Mouse (Mus musculus) CD4-positive helper T cell, adult 2 months (primary cell): Measurements from ENCODE around the gene Lrfn4.
"Not testable (repeated sequence)": the region's sequence is repeated elsewhere in the genome, so short reads cannot be mapped to it uniquely, and the experiment has no call there.

Experiments
- DNase-seq: peaks from one replicate; pipeline ENCODE4 v3.0.0-alpha.2; 2012; ENCODE audit warnings: low read depth, missing footprints, low spot score

Gene Lrfn4

GRCm38 (mm10) chr19:4610109-4610508, 5.4 kb downstream of the Lrfn4 start:
- DNase-seq = no peak

DNA sequence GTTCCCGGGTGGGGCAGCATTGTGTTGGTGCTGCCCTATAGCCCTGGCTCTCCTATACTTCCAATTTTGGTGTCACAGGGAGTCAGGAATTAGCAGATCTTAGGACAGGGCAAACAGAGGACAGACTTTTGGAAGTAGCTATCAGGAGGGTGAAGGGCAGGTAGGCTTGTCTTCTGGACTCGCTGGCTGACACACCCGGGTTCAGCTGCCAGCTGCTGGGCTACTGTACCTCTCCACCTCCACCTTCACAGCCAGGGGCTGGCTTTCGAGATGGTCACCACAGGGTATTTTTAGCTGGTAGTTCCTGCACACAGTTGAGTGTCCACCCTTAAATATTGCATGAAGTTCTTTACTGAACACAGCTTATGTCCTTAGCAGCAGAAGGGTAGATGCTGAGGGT, 7.0 kb downstream of the Lrfn4 start:
- DNase-seq = no peak

DNA sequence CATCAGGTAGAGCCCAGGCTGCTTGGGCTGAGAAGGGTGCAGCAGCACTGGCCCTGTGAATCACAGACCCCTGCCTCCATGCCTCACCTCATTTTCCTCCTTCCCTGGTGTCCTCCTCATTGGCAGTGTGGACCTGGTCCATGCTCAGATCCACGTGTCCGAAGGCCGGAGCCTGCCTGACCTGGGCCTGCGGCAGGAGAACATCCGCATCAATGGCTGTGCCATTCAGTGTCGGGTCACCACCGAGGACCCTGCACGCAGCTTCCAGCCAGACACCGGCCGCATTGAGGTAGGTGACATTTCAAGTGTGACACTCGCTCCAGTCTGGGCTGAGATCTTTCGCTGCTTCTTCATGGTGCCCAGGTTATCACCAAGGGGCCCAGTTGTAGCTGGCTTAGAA, 8.1 kb downstream of the Lrfn4 start:
- DNase-seq = no peak

- DNase-seq = no peak
These were observed 9.8 kb downstream of the Lrfn4 start for GRCm38 (mm10) chr19:4605654-4606053.

DNA sequence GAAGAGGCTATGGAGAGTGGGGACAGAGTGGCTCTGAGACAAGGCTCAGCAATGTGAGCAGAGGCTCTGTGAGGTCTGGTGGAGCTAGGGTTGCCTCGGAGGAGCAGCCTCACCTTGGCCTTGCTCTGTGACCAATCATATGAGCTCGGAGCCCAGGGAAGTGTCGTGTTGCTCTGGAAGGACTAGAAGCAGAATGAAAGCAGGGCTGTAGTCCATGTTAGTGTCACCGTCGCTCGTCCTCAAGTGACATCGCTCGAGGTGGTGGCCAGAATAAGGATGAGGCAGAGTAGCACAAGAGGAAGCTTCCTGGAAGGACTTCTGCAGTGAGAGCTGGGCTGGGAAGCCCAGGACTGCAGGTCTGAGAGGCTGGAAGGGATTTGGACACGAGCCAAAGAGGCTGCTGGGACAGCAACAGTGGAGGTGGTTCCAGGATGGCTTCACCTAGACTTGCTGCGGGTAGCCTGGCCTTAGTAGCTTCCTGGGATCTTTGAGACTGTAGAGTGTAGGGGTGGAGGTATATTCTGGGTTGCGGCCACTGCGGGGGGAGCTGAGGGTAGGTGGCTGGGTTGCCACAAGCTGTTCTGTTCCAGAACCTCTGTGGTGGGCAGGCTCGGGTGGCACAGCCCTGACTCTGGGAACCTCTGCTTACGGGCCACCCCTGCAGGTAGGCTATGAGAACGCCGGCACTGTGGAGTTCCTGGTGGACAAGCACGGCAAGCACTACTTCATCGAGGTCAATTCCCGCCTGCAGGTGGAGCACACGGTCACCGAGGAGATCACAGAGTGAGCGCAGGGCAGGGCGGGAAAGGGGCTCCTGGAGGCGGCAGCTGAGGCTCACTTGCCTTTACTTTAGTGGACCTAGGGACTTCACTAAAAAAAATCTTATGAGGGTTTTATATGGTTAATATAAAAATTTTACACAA, 11.4 kb downstream of the Lrfn4 start:
- DNase-seq = peak; percentile 22

DNA sequence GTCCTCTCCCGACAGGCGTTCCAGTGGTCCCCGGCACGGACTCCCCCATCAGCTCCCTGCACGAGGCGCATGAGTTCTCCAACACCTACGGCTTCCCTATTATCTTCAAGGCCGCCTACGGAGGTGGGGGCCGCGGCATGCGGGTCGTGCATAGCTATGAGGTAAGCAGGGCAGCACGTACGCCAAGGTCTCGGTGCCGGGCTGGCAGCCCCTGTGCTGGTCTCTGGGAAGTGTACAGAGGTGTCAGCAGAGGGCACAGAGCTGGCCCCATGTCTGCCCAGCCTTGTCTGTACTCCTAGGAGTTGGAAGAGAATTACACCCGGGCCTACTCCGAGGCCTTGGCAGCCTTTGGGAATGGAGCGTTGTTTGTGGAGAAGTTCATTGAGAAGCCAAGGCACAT, 13.0 kb downstream of the Lrfn4 start:
- DNase-seq = no peak

GRCm38 (mm10) chr19:4596071-4596470, 19.4 kb downstream of the Lrfn4 start:
- no peak for DNase-seq

DNA sequence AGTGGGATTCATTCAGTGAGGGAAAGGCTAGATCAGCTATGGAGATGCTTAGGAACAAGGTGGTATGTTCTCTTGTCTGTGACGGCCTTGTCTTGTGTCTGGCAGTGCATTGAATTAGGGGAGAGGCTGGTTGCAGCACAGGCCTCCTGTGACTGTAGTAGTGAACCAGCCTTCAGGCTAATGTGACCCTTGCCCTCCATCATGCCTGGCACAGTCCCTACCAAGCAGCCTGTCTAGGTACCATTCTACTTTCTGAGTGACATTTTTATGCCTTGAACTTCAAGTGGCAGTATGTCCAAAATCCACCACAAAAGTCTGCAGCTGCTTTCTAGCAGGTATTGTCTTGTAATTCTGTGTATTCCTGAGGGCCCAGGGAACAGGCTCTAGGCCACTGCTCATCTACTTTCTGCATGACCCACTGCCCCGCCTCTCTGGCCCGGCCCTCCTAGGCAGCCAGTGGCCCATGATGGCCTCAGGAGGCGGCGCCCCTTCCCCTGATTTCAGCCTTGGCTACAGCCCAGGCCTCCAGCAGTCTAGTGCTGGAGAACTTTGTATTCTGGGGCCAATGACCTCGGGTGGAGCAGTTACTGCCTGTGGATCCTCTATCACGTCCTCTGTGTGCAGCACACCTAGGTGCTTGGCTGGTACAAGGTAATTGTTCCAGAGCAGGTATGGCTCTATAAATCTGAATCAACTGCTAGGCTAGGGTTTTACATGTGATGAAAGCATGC, 21.5 kb downstream of the Lrfn4 start:
- no peak for DNase-seq

GRCm38 (mm10) chr19:4590025-4590424, 25.4 kb downstream of the Lrfn4 start:
- DNase-seq = peak; percentile 70

- DNase-seq = no peak
These were observed 26.4 kb downstream of the Lrfn4 start for GRCm38 (mm10) chr19:4589081-4589480.

- no peak for DNase-seq
These were observed 27.0 kb downstream of the Lrfn4 start for GRCm38 (mm10) chr19:4588430-4588829.

GRCm38 (mm10) chr19:4587426-4587825, 28.0 kb downstream of the Lrfn4 start:
- DNase-seq = no peak

DNA sequence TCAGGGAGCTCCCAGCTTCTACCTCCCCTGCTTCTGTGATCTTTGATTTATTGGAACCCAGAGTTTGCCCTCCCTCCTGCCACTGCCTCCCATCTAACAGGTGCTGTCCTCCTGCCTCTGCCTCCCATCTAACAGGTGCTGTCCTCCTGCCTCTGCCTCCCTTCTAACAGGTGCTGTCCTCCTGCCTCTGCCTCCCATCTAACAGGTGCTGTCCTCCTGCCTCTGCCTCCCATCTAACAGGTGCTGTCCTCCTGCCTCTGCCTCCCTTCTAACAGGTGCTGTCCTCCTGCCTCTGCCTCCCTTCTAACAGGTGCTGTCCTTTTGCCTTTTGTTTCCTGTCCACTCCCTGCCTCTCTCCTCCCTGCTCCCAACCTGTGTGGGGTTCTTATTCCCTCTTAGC, 28.7 kb downstream of the Lrfn4 start:
- DNase-seq = not testable (repeated sequence)

GRCm38 (mm10) chr19:4583856-4584255, 31.6 kb downstream of the Lrfn4 start:
- no peak for DNase-seq

DNA sequence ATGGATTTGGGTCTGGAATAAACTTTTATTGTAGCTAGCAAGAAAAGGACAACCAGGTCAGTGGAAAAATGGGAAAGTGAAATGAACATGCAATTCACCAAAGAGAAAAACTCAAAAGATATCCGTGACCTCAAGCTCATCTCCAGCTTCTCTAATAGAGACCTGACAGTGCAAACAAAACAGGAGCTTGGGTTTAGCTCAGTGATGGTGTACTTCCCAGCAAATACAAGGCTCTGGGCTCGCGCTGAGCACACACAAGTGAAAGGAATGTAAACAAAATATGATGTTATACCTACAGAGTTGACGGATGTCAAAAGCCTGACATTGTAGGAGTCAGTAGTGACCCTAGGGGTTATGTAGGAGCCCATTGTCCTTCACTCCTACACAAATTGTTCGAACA, 36.2 kb downstream of the Lrfn4 start:
- no peak for DNase-seq

GRCm38 (mm10) chr19:4578799-4579198, 36.7 kb downstream of the Lrfn4 start:
- no peak for DNase-seq

GRCm38 (mm10) chr19:4573241-4573640, 42.2 kb downstream of the Lrfn4 start:
- DNase-seq = no peak

DNA sequence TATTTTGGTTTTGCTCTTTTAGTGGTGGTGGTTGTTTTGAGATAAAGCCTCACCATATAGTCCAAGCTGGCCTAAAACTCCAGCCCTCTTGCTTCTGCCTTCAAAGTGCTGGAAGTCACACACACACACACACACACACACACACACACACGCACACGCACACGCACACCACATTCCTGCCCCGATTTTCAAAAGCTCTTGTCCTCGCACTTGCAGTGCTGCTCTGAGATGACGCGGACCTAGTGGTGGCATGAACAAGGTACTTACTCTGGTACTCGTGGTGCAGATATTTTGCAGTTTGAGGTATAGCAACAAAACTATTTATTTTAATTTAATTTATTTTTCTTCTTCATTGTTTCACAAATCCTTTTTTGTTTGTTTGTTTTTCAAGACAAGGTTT, 43.0 kb downstream of the Lrfn4 start:
- DNase-seq = no peak

GRCm38 (mm10) chr19:4572061-4572460, 43.4 kb downstream of the Lrfn4 start:
- DNase-seq = no peak

- DNase-seq = no peak
These were observed 43.8 kb downstream of the Lrfn4 start for GRCm38 (mm10) chr19:4571658-4572057.

DNA sequence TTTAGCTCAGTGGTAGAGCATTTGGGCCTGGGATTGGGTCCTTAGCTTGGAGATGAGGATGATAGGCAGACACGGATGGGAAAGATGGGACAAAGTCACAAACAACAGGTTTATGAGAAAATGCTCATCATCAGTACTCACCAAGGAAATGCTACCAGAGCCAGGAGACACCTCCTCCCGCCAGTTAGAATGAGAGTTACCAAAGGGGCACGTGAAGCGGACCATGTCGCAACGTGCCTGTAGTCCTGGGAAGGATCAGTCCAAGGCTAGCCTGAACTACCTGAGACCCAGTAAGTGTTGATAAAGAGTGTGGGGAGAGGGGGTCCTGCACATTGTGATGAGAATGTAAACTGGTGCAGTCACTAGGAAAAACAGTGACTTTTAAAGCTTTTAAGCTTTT, 44.7 kb downstream of the Lrfn4 start:
- DNase-seq = no peak

DNA sequence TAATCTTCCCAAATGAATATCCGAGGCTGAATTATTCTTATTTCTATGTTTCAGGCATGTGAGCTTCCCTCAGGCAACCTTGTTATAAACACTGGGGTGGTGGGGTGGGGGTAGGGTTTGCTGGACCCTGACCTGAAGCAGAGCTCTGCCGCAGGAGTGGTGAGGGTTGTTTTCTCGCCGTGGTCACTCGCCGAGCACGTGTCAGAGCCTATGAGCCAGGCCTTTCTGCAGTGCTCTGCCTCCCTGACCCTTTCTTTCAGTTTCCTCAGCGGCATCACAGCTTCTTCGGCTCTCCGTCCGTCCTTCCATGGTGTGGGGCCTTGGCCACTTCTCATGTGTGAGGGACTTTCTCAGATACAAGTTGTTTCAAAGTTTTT, 45.2 kb downstream of the Lrfn4 start:
- DNase-seq = no peak
